Mouse (Mus musculus) CD4-positive naive resting alpha-beta T cell, adult 57 days (primary cell): ENCODE results near the gene Kit. TPM values are rescaled to one million over a fixed set of nuclear protein-coding genes. Genes with fewer than 3 reads are reported as not detected.

ENCODE experiments used
- total RNA-seq: library from RNA; stranded (reverse); gene quantifications from one replicate; pipeline ENCODE4 v1.2.4, GENCODE M21; 2023

The Kit gene
- total RNA-seq, result 4.1 TPM

DNA sequence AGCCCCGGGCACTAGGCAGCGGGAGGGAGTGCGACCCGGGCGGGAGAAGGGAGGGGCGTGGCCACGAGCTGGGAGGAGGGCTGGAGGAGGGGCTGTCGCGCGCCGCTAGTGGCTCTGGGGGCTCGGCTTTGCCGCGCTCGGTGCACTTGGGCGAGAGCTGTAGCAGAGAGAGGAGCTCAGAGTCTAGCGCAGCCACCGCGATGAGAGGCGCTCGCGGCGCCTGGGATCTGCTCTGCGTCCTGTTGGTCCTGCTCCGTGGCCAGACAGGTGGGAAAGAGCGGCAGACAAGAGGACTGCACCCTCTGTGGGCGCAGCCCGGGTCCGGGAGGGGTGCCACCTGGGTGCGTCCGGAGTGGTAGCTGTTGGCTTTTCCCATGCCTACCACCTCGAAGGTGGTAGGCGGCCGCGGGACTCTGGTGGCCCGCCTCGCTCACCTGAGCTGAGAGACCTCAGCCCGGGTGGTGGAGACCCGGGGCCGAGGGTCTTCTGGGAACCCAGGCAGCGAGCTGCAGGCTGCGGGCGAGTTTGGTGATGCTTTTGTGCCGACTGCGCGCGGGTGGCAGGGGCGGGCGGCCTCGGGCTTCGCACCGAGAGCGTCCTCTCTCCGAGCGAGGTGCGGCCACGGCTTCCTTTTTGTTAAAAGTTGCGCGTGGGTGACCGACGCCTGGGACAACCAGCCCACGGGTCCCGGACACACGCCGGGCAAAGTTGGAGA is at the start of gene Kit:
Gene Kit (plus strand): TSS at position 65 of the 715 bp plus-strand sequence.

